Mouse (Mus musculus) cerebellum, adult 8-10 months (tissue): Measurements from ENCODE around the gene Rbbp4.

Experiments used
- DNase-seq: peaks from one replicate; pipeline ENCODE4 v3.0.0; 2022

Gene Rbbp4

DNA sequence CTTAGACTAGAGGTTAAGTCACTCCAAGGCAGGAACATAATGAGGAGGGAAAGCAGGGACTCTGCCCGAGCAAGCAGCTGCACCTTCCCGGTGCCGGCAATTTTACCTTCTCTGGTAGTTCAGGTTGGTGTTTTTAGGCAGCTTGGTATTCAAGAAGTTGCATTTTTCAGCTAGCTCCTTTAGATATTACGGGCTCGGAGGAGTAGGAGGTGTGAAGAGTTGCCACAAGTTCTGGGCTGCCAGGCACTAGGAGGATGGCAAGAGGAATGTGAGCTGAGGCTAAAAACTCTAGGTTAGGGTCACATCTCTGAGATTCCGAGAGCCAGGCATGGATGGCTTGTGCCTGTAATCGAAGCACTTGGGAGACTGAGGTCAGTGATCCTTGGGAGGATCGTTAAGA, 45.5 kb downstream of the Rbbp4 start:
- DNase-seq = no peak

DNA sequence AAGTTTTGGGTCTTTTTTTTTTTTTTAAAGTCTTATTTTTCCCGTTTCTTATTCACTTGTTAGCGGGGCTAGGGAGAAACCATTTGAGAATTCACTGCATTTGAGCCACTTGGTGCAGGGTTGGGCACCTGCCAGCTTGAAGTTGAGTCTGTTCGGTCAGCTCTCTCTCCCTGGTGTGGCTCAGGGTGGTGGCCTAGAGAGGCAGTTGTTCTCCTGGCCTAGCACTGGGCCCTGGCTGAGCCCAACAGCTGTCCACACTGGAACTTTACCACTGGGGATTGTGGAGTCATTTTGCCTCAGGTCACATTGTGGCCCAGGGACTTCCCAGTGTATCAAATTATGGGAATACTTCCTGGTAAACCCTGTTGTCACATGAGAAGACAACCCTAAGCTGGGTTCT, 47.1 kb downstream of the Rbbp4 start:
- DNase-seq = no peak

DNA sequence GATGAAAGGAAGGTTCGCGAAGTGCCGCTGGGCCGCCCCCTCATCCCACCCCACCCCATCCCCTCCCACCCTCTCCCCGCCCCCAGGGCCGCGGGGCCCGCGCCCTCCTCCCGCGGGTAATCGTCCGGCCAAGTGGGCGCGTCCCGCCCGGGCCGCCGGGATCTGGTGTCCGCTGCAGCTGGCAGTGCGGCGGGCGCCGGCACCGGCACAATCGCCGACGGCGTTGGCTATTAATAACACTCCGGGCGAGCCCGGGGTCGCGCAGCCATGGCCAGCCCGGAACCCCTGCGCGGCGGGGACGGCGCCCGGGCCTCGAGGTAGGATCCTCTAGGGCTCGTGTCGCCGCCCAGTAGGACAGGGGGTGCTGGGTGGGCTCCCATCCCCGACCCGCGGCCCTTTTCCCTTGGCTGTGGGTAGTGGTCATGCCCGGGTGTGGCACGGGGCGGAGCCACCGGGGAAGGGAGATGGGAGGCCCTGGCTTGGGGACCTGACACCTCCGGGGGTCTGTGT, 47.6 kb downstream of the Rbbp4 start, which contains the start of gene Sync:
TSS of gene Sync (plus strand) at position 146 of the 510 bp plus-strand sequence.
- DNase-seq = no peak

DNA sequence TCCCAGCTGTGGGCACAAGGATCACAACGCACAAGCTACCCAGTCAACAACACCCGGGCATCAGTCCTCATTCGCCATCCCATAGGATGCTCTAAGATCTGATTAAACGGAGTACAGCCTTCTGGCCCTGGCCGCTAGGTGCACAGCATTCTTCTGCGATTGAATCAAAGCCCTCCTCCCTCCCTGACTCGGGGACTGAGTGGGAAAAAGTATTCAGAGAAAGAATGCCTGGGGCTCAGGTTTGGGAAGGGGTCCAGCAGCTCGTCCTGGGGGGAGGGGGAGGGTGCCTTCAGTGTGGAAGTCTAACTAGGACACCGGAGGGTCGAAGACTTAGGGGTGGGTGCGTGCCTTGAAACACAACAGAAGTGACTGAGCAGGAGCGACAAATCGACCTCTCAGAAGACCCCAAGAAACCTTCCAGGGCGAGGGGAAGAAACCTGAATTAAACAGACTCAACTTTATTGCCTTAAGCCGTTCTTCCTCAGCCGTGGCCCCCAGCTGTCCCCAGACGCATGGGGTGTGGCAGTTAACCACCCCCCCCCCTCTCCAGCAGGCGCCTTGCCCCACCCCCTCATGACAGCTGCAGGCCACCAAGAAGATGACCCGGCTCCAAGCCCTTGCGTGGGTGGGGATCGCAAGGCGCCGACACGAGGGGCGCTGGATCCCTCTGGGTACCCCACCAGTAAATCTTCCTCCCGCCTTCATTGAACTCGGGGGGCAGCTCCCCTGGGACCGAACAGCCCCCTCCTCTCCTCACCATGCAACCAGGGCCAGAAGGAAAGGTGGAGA, 48.3 kb downstream of the Rbbp4 start:
- no peak for DNase-seq

DNA sequence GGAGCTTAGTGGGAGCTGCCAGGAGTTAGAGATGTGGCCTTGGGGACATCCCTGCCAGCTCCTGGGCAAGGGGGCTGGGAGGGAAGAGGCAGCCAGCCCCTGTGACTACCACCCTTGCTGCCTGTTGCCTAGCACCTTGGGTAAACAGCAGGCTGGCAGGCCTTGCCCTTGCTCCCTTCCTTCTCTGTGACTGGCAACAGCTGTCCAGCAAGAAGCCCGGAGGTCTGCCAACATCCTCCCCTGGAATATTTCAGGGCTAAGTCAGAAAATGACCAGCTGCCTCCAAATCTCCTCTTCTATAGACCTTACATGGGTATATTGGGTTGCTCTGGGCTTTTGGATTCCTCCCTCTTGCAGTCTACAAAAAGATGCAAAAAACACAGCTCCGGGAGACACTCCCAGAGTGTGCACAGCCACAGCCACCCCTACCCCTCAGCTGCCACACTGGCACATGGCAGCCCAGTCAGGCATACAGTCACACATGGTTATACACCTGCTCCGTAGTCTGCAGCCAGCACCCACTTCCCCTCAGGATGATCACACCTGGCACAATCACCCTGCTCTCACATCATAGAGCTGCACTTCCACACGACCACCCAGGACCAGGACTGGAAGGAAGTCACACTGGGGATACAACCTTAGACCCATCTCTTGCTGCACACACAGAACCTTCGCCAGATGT, 49.0 kb downstream of the Rbbp4 start:
- DNase-seq = no peak

DNA sequence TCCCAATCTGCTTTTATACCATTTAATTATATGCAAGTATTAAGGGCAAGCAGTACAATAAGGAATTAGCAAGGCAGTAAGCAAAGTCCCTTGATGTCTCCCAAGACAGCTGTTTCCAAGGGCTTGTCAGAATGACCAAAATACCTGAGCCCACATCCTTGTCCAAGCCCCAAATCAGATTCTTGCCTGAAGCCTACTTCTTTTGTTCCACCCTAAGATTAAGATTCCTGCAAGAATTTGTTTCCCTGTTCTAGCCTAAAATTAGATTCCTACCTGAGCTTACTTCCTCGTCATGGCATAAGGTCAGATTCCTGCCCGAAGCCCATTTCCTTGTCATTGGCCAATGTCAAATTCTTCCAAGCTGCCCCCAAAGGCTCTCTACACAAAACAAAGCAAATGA, 50.5 kb downstream of the Rbbp4 start:
- DNase-seq = no peak

DNA sequence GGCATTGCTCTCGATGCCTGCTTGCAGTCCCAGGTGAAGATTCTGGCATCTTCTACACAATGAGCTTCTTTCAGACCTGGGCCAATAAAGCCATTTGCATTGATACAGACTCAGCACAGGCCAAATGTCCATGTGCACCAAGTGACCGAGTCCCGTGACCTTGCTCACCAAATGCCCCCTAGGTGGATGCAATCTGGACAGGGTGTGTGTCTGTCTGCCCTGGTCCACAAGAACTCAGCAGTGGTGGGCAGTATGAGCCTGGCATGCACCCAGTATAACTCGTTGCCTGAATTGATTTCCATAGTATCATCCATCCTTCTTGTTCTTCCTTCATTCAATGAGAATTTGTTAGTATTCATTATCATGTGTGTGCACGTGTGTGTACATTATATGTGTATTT, 51.9 kb downstream of the Rbbp4 start:
- no peak for DNase-seq

DNA sequence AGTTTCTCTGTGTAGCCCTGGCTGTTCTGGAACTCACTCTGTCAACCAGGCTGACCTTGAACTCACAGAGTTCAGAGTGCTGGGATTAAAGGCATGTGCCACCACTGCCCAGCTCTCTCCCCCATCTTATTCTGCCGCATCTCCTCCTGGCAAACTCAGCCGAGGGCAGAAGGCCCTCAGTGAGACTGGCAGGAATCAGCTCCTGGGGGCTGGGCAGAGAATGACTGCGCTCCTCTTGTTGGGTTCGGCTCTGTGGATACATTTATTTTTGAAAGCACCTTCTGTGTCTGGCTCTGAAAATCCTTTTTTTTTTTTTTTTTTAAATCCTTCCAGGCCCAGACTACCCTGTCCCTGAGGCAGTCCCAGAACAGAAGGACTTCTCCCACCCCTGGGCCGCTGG, 52.4 kb downstream of the Rbbp4 start:
- no peak for DNase-seq

DNA sequence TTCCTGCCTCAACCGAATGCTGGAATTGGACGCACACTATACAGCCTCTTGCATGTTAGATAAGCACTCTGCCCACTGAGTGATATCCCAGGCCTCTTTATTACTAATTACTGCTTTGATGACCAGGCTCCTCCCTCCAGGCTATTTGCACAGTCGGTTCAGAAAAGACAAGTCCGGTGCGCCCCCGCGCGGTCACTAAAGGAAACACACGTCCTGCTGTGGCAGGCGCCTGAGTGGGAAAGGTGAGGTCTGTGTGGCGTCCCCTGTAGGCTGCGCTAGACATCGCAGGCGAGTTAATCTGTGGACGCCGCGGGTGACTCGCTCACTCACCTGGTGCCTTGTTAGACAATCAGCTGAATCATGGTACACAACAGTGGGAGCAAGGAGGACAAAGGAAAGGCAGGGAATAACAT, 58.7 kb downstream of the Rbbp4 start:
- peak; percentile 99 for DNase-seq

DNA sequence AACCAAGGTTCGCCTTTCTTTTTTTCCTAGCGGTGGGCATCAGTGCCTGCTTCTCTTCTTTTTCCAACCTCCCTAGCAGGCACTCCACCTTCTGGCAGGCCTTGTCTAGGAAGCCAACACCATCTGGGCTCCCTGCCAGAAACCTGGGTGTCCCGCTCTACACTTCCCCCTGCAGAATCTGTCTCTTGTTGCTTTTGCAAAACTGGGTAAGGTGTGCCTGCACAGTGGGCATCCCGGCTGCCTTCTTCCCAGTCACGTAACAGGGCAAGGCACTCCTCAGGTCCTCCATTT, 62.5 kb downstream of the Rbbp4 start:
- DNase-seq = peak; percentile 91

DNA sequence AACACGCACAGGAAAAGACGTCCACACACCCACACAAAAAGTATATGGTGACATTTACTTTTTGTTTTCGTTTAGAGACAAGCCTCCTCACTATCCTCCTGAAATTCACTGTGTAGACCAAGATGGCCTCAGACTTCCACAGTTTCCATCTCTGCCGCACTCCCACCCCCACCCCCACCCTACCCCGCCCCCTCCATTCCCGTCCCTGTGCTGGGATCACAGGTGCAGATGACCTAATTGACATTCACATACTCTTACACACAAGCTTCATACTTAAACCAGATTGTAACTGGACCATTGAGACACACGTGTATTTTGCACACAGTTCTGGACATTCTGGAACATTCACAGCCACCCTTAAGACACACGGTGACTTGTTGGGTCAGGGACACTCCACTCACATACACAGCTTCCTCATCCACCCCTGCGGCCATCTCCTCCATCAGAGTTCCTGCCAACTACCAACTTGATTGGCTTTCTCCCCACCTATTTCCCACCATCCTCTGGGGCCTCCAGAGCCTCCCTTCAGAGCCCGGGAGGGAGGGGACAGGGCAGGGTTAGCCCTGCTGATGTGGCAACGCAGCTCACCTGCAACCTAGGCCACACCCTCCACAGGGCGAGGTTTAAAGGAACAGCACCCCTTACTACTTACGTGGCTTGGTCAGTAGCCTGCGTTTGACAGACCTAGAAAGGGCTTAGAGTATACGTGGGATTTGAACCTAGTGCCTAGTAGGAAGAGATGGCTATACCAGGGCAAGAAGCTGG, 63.0 kb downstream of the Rbbp4 start:
- no peak for DNase-seq

DNA sequence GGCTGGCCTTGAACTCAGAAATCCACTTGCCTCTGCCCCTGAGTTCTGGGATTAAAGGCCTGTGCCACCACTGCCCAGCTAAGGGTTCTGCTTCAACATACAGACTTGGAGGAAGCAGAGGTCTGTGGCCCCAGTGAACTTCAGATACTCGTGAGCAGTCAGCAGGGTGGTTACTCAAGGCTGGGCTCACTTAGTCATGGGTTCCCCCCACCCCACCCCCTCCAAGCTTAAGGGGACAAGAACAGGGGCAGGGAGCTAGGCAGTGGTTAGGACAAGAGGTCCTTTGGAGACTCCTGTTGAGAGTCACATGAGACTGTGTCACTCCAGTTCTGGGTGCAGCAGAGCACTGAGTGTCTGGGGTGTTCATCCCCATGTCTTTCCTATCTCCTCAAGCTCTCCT, 66.5 kb downstream of the Rbbp4 start:
- DNase-seq = no peak

DNA sequence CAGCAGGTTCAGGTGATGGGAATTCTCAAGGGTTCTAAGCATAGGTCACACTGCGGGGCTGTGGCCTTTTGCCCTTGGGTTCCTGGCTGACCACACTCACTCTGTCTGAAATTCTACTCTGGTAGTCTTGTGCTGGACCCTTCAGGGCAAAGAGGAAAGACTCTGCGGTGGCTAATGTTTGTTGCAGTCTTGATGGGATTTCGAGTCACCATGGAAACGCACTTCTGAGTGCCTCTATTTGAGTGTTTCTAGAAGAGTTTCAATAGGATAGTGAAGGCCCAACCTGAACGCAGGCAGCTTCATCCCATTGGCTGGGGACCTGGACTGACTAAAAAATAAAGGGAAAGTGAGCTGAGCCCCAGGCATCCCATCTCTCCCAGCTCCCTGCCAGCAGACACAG, 68.3 kb downstream of the Rbbp4 start:
- no peak for DNase-seq

DNA sequence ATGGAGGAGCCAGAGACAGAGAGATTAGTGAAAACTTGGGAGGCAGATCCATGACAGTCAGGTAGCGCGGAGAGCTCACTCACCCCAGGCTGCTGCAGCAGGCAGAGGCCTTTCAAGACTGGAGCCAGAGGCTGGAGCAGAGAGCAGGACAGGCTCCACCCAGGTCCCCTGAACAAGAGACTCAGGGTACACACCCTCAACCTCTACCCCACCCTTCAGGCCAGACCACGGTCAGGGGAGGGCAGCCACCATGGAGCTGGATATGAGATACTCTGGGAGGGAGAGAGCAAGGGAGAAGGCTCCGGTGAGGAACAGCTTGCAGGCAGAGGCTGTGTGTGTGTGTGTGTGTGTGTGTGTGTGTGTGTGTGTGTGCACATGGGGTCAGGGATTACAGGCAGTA, 69.0 kb downstream of the Rbbp4 start:
- DNase-seq = no peak

DNA sequence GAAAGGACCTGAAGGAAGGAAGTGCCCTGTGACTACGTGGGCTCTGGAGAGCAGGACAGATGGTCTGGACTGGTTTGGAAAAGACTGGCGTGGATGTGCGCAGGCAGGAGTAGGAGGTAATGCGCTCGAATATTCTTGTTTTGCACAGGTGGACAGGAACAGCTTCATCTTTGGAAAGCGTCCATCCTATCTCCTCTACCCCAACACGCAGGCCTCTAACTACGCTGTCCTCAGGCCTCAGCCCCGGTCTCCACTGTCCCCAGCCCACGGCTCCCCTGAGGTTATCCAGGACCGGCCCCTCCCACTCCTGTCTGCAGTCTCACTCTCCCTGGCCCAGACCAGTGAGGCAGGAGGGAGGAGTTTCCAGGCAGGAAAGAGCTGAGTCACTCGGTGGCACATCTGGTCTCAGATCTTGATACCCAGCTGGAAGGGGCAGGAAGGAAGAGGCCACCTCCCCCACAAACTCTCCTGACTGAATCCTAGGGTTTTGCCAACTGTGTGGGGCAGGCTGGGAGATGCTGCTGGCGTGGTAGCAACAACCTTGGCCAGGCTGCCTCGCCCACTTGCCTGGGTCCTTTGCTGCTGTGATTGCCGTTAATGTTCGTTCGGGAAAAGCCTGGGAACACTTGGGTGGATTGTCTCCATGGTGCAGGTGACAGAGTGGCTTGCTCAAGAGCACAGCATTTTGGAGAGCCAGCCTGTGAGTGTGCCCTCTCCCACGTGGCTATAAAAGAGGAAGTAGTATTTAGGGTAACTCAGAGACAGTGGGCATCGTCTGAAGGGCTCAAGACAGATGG, 71.7 kb downstream of the Rbbp4 start:
- DNase-seq = peak; percentile 58

DNA sequence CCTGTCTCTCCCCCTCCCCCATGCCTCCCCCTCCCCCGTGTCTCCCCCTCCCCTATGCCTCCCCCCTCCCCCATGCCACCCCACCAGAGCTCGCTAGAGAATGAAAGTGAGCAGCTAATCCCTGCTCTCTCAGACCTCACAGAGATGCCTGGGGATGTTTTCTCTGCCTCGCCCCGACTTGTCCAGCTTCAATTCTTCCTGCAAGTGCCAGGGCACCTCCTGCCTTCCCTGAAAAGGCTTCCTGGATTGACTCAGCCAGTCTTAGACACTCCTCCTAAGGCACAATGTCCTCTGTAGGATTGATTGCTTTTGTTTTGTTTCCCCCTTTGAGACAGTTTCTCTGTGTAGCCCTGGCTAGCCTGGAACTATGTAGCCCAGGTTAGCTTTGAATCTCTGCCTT, 74.0 kb downstream of the Rbbp4 start, which contains the start of gene C77080:
TSS of gene C77080 (minus strand) at position 209 of the 400 bp plus-strand sequence.
- DNase-seq = no peak

DNA sequence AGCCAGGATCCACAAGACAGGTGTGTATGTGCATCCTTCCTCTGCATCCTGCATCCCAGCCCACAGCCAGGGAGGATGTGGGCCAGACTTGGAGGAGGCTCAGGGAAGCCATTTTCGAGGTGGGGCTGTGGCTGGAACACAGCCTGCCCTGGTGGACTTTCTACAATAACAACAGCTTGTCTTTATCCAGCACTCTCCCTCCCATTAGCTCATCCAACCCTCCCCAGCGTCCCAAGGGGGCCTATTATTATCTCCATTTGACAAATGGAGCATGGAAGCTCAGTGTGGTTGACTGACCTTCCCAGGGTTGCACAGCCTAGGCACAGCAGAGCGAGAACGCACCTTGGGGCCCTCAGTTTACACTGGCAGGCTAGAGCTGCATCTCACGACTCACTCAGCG, 74.5 kb downstream of the Rbbp4 start:
- no peak for DNase-seq

DNA sequence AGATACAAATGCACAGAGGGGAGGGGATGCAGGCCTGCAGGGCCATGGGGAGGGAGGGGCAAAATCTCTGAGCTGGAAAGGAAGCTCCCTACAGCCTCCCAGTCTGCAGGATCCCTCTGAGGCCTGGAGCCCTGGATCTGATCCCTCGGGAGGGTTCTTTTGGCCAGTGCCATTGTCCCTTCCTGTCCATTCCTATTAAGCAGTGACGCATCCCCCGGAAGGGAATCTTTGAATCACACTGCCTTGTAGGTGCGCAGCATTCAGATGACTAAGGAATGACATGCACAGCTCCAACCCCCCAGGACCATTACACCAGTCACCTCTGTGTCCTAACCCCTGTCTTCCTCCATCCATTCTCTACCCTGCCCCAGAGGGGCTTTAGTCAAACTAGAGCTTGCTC, 76.1 kb downstream of the Rbbp4 start:
- no peak for DNase-seq
